Mouse (Mus musculus) neutrophil, adult 5-6 weeks (primary cell): Measurements from ENCODE around the gene Tiam2. TPM values are rescaled to one million over a fixed set of nuclear protein-coding genes. Genes with fewer than 3 reads are reported as not detected.

Experiments
- ATAC-seq: fragments of 151-379, 151-347 bp; 2 replicates; pipeline ENCODE4 v1.8.0; 2017; ENCODE audit warnings: mild to moderate bottlenecking, moderate TSS enrichment; ENCODE audit not compliant: insufficient number of reproducible peaks, poor library complexity, low FRiP score, severe bottlenecking; ENCODE audit errors: extremely low read depth
- total RNA-seq: library from RNA; stranded (forward); fragments of 200-1000 nt; gene quantifications from 2 replicates; pipeline ENCODE4 v1.2.3, GENCODE M21; 2017

Gene Tiam2
- total RNA-seq, 1 experiment from 2014 or later: 11.2 TPM

GRCm38 (mm10) chr17:3379753-3380588 is 53.6 kb downstream of the Tiam2 start:
- ATAC-seq: no peak

GRCm38 (mm10) chr17:3385391-3385790 is 59.0 kb downstream of the Tiam2 start:
- no peak for ATAC-seq

DNA sequence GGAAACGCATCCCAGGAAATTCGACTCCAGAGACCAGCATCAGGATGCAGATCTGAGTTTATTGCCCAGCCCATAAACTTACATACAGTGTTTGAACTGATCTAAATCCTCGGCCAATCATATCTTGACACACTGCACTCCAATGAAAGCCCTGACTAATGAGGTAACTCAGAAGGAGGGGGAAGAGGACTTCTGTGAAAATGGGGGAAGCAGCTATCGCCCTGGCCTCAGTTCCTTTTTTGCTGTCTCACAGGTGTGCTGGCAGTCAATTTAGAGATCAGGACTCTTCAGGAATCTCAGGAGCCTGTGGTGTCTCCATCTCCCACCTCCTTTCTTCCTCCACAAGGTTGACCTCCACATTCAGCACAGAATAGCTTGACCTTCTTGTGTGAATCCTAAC is 61.4 kb downstream of the Tiam2 start:
- no peak for ATAC-seq

GRCm38 (mm10) chr17:3389741-3390140 is 63.4 kb downstream of the Tiam2 start:
- ATAC-seq: no peak

- ATAC-seq: no peak
Measured at GRCm38 (mm10) chr17:3393981-3394380, 67.6 kb downstream of the Tiam2 start.

GRCm38 (mm10) chr17:3394985-3395384 is 68.6 kb downstream of the Tiam2 start:
- no peak for ATAC-seq

DNA sequence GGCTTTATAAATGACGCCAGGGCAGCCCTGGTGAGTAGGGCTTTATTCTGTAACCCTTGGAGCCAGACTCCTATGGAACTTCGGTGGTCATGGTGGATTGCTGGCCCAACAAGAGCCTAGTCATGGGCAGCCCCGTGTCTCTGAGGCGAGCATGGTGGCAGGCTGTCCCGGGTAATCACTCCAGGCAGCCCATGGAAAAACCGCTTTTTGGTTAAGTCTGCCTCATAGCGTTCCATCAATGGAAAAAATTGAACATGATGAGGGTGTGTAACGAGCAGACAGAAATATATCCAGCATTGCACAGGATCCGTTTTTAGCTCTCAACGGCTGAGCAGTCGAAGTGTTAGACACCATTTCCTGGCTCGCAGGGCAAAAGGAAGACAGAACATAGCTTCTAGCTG is 70.5 kb downstream of the Tiam2 start:
- no peak for ATAC-seq

DNA sequence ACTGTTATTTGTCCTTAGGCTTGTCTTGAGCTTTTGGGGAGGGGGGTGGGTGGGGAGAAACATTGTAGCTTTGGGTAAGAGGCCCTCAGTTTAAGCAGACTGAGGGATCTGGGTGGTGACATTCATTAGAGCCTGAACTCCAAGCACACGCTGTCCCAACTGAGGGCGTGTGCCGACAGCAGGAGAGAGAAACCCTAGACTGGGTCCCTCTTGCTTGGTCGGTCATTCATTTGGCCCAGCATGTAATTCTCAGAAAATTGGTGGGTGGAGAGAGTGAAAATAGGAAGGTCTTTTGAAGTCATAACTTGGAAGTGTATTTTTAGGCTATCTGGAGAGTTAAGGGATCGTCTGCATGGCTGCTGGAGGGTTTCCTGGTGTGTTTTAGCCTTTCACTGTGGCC is 71.5 kb downstream of the Tiam2 start:
- no peak for ATAC-seq

DNA sequence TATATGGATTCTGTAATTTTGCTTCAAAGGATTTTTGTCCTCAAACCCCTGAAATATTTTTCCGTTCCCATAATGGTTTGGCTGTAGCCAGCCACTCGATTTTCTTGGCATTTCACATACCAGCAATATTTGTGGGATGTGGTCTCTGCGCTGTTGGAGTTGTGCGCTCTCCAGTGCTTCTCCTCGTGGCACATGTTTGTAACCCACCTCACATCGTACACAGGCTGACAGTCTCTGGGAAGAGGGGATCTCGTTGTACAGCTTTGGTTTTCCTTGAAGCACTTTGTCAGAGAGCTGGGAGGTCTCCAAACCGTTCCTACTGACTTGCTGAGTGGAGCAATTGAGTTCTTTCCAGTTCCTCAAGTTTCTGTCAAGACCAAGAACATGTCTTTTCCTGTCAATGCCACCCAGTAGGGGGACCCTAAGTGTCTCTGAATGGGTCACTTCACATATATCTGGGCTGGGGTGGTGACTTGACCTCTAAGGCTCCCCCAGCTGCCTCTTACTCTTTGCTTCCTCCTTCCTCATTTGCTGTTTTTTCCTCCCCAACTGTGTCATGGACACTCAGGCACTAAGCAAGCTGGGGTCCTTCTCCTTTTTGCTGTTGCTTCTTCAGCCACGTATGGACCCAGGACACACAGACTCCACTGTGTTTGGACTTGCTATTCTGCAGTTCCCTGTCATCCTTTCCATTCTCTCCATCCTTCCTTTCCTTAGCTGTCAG is 79.1 kb downstream of the Tiam2 start:
- no peak for ATAC-seq

GRCm38 (mm10) chr17:3407051-3407450 is 80.7 kb downstream of the Tiam2 start:
- no peak for ATAC-seq

- no peak for ATAC-seq
Measured at GRCm38 (mm10) chr17:3410307-3410706, 83.9 kb downstream of the Tiam2 start.

GRCm38 (mm10) chr17:3412771-3413170 is 86.4 kb downstream of the Tiam2 start:
- ATAC-seq: no peak

- ATAC-seq: no peak
Measured at GRCm38 (mm10) chr17:3415580-3415979, 89.2 kb downstream of the Tiam2 start.

DNA sequence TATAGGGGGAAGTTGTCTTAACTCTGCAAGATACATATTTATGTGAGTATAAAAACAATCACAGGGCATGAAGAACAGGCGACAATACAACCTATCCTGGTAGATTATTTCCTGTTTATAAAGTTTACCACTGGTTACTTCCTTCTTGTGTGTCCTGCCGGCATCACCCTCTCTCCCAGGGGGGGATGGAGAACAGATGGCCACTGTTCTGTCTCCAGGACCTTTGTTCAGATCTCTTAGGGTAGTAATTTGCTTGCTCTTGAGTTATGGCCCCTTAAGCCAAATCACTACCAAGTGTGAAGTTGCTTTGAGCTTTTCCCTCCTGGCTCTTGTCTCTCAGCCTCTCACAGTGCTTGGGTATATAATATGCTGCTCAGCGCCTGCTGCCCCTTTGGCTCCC is 90.0 kb downstream of the Tiam2 start:
- ATAC-seq: no peak

DNA sequence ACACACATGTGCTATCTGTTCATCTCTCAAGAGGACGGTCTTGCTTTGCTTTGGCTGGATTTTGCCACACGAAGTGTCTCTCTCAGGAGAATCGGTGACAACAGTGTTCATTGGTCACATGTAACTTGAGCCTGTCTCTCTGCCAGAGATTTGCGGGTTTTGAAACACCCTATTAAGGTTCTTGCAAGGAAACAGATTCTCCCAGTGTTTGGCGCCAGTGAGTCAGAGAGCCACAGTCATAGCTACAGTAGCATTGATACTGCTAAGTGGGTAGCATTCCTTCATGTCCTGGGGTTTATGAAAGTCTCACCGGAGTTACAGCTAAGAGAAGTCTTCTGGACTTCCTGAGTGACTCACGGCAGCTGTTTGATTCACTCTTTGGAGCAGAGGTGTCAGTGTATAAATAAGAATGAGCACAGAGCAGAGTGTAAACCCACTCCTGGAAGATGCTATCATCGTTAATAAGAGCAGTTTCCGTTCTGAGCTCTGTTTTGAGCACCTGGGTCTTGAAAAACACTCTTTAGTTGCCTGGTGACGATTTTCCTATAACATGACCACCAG is 93.1 kb downstream of the Tiam2 start:
- no peak for ATAC-seq

- ATAC-seq: no peak
Measured at GRCm38 (mm10) chr17:3420148-3420547, 93.8 kb downstream of the Tiam2 start.

- no peak for ATAC-seq
Measured at GRCm38 (mm10) chr17:3423416-3423815, 97.0 kb downstream of the Tiam2 start.

GRCm38 (mm10) chr17:3428659-3429058 is 102.3 kb downstream of the Tiam2 start:
- ATAC-seq: no peak

DNA sequence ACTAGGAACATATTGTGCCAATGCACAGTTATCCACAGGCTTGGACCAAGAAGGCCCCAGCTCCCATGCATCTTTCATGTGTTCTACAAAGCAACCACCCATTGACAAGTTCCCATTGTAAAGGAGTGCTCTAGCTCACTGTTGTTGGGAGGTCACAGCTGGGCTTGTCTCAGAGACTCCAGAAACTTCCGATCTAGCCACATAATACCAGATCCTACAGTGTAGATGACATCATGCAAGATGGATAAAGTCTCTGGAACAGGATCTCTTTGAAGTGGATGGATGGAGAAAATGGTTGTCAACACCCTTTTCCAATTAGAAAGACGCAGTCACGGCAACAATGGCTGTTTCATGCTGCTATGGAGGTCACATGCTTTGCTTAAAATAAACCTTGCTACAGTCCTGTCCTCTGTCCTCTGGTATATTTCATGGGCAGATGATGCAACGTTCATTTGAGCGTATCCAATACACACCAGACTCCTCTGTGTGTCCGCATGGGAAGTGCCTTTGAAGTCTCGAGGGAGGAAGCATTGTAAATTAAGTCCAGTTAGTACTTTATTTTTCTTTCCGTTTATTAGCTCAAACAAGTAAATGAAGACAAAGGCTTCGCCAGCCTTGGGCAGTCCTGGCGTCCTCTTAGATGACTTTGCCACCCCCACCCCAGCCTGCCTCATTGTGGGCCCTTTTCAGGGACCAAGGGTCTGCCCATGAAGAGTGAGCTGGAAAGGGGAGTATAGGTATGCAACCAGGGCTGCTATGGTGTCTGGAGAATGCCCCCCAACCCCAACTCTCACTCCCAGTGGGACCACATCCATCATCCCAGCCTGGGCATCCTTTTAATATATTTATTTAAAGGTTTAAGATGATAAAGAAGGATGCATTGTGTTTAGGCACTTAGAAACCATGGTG is 106.5 kb downstream of the Tiam2 start:
- no peak for ATAC-seq
